Mouse (Mus musculus) olfactory bulb, adult 2 months (tissue): ENCODE measurements around the gene Cdyl. TPM values are rescaled to one million over a fixed set of nuclear protein-coding genes. Genes with fewer than 3 reads are reported as not detected.

Source experiments
- H3K27ac ChIP-seq: fragments of 200-500 bp; 2 replicates; pipeline ENCODE4 v1.5.1; 2012; ENCODE audit warnings: low read depth, low read length; ENCODE audit not compliant: insufficient read depth
- H3K4me1 ChIP-seq: fragments of 200-500 bp; 2 replicates; pipeline ENCODE4 v1.6.1; 2012; ENCODE audit warnings: low read length; ENCODE audit not compliant: control insufficient read depth, insufficient read depth
- H3K4me3 ChIP-seq: fragments of 200-500 bp; 2 replicates; pipeline ENCODE4 v1.5.1; 2012; ENCODE audit warnings: mild to moderate bottlenecking, low read depth, low read length, moderate library complexity; ENCODE audit not compliant: insufficient read depth
- CTCF ChIP-seq: fragments of 200-500 bp; IDR thresholded peaks from 2 replicates; pipeline ENCODE4 v1.5.1; 2012; ENCODE audit warnings: low read depth, mild to moderate bottlenecking, low read length, moderate library complexity; ENCODE audit not compliant: insufficient read depth
- POLR2A ChIP-seq: fragments of 200-500 bp; IDR thresholded peaks from 2 replicates; pipeline ENCODE4 v1.6.1; 2012; ENCODE audit warnings: mild to moderate bottlenecking, low read depth, low read length, moderate library complexity; ENCODE audit not compliant: insufficient read depth
- WGBS: fragments of 180-500 bp; shearing (Covaris S2); methylation state at CpG from one replicate; pipeline ENCODE4 v1.1.7; 2018; 5-methylcytosine and 5-hydroxymethylcytosine counted together
- polyA plus RNA-seq: library from polyadenylated mRNA; stranded (reverse); fragments of >200 nt; gene quantifications from 2 replicates; pipeline ENCODE4 v1.2.4, GENCODE M21; 2012; ENCODE audit warnings: low replicate concordance; ENCODE audit not compliant: missing spikeins, insufficient read depth, insufficient read length

The Cdyl gene
- not detected in 2 replicates for polyA plus RNA-seq

- H3K4me3 ChIP-seq = no peak within 1 kb of the TSS
- H3K4me1 ChIP-seq = no peaks in the 10 kb centered on the region
- TF ChIP-seq CTCF (no peak), POLR2A (no peak)
- H3K27ac ChIP-seq = no peak within 1 kb of the TSS
- 67% methylated on average over 4 of the region's 4 CpGs for WGBS
These were observed at the start of gene Cdyl for GRCm38 (mm10) chr13:35659406-35659985. Gene Cdyl (plus strand): TSS chr13:35659833.

- no peak for TF ChIP-seq CTCF
- TF ChIP-seq POLR2A = no peak
These were observed 48.9 kb upstream of the Cdyl start for GRCm38 (mm10) chr13:35610718-35611117.

GRCm38 (mm10) chr13:35612506-35612905 lies 47.1 kb upstream of the Cdyl start:
- WGBS = 86% methylated on average over 1 of the region's 1 CpGs
- TF ChIP-seq POLR2A = no peak
- TF ChIP-seq CTCF = no peak

More at GRCm38 (mm10) chr13:35610718-35611117, 48.9 kb upstream of the Cdyl start:
- Histone ChIP-seq H3K4me1 (no peaks in the 10 kb centered on the region), H3K4me3 (no peak overlapping the region), H3K27ac (no peak overlapping the region)

GRCm38 (mm10) chr13:35614832-35615479 lies 44.7 kb upstream of the Cdyl start:
- WGBS = 72% methylated on average over 4 of the region's 4 CpGs
- Histone ChIP-seq H3K4me3 (no peak overlapping the region), H3K27ac (no peak overlapping the region), H3K4me1 (no peaks in the 10 kb centered on the region)
- TF ChIP-seq POLR2A (no peak), CTCF (no peak)

More at GRCm38 (mm10) chr13:35612506-35612905, 47.1 kb upstream of the Cdyl start:
- no peaks in the 10 kb centered on the region for H3K4me1 ChIP-seq
- H3K27ac ChIP-seq = no peak overlapping the region
- no peak overlapping the region for H3K4me3 ChIP-seq

- TF ChIP-seq POLR2A (no peak), CTCF (no peak)
- Histone ChIP-seq H3K4me1 (no peaks in the 10 kb centered on the region), H3K4me3 (no peak overlapping the region), H3K27ac (no peak overlapping the region)
- 82% methylated on average over 4 of the region's 4 CpGs for WGBS
These were observed 43.0 kb upstream of the Cdyl start for GRCm38 (mm10) chr13:35616524-35617099.

GRCm38 (mm10) chr13:35619356-35619755 lies 40.3 kb upstream of the Cdyl start:
- 89% methylated on average over 2 of the region's 2 CpGs for WGBS
- Histone ChIP-seq H3K27ac (no peak overlapping the region), H3K4me3 (no peak overlapping the region), H3K4me1 (no peaks in the 10 kb centered on the region)
- TF ChIP-seq CTCF (no peak), POLR2A (no peak)

GRCm38 (mm10) chr13:35620756-35621155 lies 38.9 kb upstream of the Cdyl start:
- H3K4me3 ChIP-seq = no peak overlapping the region
- no peak for TF ChIP-seq POLR2A
- TF ChIP-seq CTCF = no peak
- H3K27ac ChIP-seq = no peak overlapping the region
- WGBS = 73% methylated on average over 1 of the region's 1 CpGs
- no peaks in the 10 kb centered on the region for H3K4me1 ChIP-seq

- H3K4me3 ChIP-seq = no peak overlapping the region
- no peak for TF ChIP-seq POLR2A
- no peak for TF ChIP-seq CTCF
- H3K4me1 ChIP-seq = no peaks in the 10 kb centered on the region
- no peak overlapping the region for H3K27ac ChIP-seq
- 93% methylated on average over 3 of the region's 3 CpGs for WGBS
These were observed 34.8 kb upstream of the Cdyl start for GRCm38 (mm10) chr13:35624831-35625230.

- Histone ChIP-seq H3K4me1 (no peaks in the 10 kb centered on the region), H3K27ac (no peak overlapping the region), H3K4me3 (no peak overlapping the region)
- no peak for TF ChIP-seq POLR2A
- no peak for TF ChIP-seq CTCF
- 57% methylated on average over 3 of the region's 3 CpGs for WGBS
These were observed 34.1 kb upstream of the Cdyl start for GRCm38 (mm10) chr13:35625556-35625955.

- H3K4me3 ChIP-seq = no peak overlapping the region
- TF ChIP-seq POLR2A (no peak), CTCF (no peak)
- no peaks in the 10 kb centered on the region for H3K4me1 ChIP-seq
- WGBS = 97% methylated on average over 1 of the region's 1 CpGs
- H3K27ac ChIP-seq = no peak overlapping the region
These were observed 32.3 kb upstream of the Cdyl start for GRCm38 (mm10) chr13:35627319-35627718.
